Mouse (Mus musculus) brain, embryonic 18.5 days (tissue): ENCODE measurements around the gene 9130213A22Rik.

ENCODE experiments used
- DNase-seq: peaks from one replicate; pipeline ENCODE4 v3.0.0-alpha.2; 2012; ENCODE audit warnings: low read depth, low spot score

Gene 9130213A22Rik

GRCm38 (mm10) chr11:69106842-69107241, 15.5 kb downstream of the 9130213A22Rik start:
- no peak for DNase-seq

GRCm38 (mm10) chr11:69106299-69106698, 16.1 kb downstream of the 9130213A22Rik start:
- DNase-seq: no peak

- DNase-seq: no peak
These were observed 16.6 kb downstream of the 9130213A22Rik start for GRCm38 (mm10) chr11:69105796-69106195.

- DNase-seq: no peak
These were observed 17.2 kb downstream of the 9130213A22Rik start for GRCm38 (mm10) chr11:69105227-69105626.

- no peak for DNase-seq
These were observed 17.9 kb downstream of the 9130213A22Rik start for GRCm38 (mm10) chr11:69104487-69104886.

GRCm38 (mm10) chr11:69103531-69104435, 18.6 kb downstream of the 9130213A22Rik start:
- DNase-seq: no peak

GRCm38 (mm10) chr11:69103121-69103520, 19.3 kb downstream of the 9130213A22Rik start:
- no peak for DNase-seq

GRCm38 (mm10) chr11:69102403-69102725, 20.0 kb downstream of the 9130213A22Rik start:
- DNase-seq: no peak

- no peak for DNase-seq
These were observed 20.6 kb downstream of the 9130213A22Rik start for GRCm38 (mm10) chr11:69101604-69102402.

- DNase-seq: no peak
These were observed 21.6 kb downstream of the 9130213A22Rik start for GRCm38 (mm10) chr11:69100639-69101360.

GRCm38 (mm10) chr11:69099915-69100345, 22.5 kb downstream of the 9130213A22Rik start:
- no peak for DNase-seq

- no peak for DNase-seq
These were observed 23.0 kb downstream of the 9130213A22Rik start for GRCm38 (mm10) chr11:69099177-69099914.

GRCm38 (mm10) chr11:69098762-69099091, 23.7 kb downstream of the 9130213A22Rik start:
- no peak for DNase-seq

GRCm38 (mm10) chr11:69098039-69098761, 24.2 kb downstream of the 9130213A22Rik start:
- DNase-seq: no peak

- DNase-seq: no peak
These were observed 25.1 kb downstream of the 9130213A22Rik start for GRCm38 (mm10) chr11:69096987-69097900.

- DNase-seq: no peak
These were observed 25.9 kb downstream of the 9130213A22Rik start for GRCm38 (mm10) chr11:69096360-69096986.

GRCm38 (mm10) chr11:69095511-69096231, 26.7 kb downstream of the 9130213A22Rik start:
- DNase-seq: no peak

- DNase-seq: peak; percentile 99
These were observed 27.5 kb downstream of the 9130213A22Rik start, which contains the start of gene Per1 for GRCm38 (mm10) chr11:69094697-69095429. Per1 (plus strand) TSS chr11:69095217.
